In genomic region chr3:34559841-34560703, GRCm38 (mm10) we compare ENCODE assay signal across 13 mouse cellular contexts.
DNase-seq lines count a peak whose midpoint lies in the region; ATAC-seq and TF ChIP-seq lines count a peak whose summit lies in the region.
"Had no signal": no experiment of that assay in that cellular context is flagged by ENCODE, and none has a peak within 500 bp of the region (broad histone marks: within the 10 kb centered on the region; RNA-seq: fewer than 3 reads in every experiment).

No protein-coding gene starts in this region.

- H3K27me3 ChIP-seq in forebrain, embryonic 15.5 days: no peaks in the 10 kb centered on the region
- H3K27me3 ChIP-seq in midbrain, embryonic 11.5 days (ENCODE audit: control insufficient read depth, insufficient read depth, low read length): no peaks in the 10 kb centered on the region
- H3K27me3 ChIP-seq: lung, embryonic 15.5 days had no signal

- H3K9me3 ChIP-seq in forebrain, embryonic 15.5 days: no peaks in the 10 kb centered on the region
- H3K9me3 ChIP-seq in midbrain, embryonic 11.5 days (ENCODE audit: control insufficient read depth, low read length): no peaks in the 10 kb centered on the region
- H3K9me3 ChIP-seq: lung, embryonic 15.5 days had no signal

- TF ChIP-seq CTCF in layer of hippocampus, adult 2 months (conservative IDR thresholded peaks at IDR 0.05): no peak

- peak overlapping the region; percentile 51 for H3K9ac ChIP-seq in forebrain, embryonic 15.5 days (replicated peaks)
- peak overlapping the region; percentile 64 for H3K9ac ChIP-seq in midbrain, embryonic 11.5 days (ENCODE audit: low read length)
- H3K9ac ChIP-seq: lung, embryonic 15.5 days had no signal

- H3K27ac ChIP-seq in layer of hippocampus, adult 2 months: peak overlapping the region; percentile 75
- peak overlapping the region; percentile 84 for H3K27ac ChIP-seq in forebrain, embryonic 15.5 days (replicated peaks)
- H3K27ac ChIP-seq in midbrain, embryonic 11.5 days (ENCODE audit: low read depth, low read length): peak overlapping the region; percentile 80
- H3K27ac ChIP-seq: lung, embryonic 15.5 days had no signal

- ATAC-seq in forebrain, embryonic 15.5 days (replicated peaks): peak; percentile 51
- peak; percentile 60 for ATAC-seq in midbrain, embryonic 11.5 days (ENCODE audit: low FRiP score)

- H3K4me2 ChIP-seq in forebrain, embryonic 15.5 days (replicated peaks): peak overlapping the region; percentile 46
- peak overlapping the region; percentile 61 for H3K4me2 ChIP-seq in midbrain, embryonic 11.5 days
- H3K4me2 ChIP-seq: lung, embryonic 15.5 days had no signal

- intact Hi-C loops in left cerebral cortex, postnatal 10 days (cut with DNase I): loop anchor here (2.0 to 5.0 kb wide), 2 partner anchors 79 to 118 kb away; no protein-coding TSS in a partner anchor

- H3K4me1 ChIP-seq in forebrain, embryonic 15.5 days: peaks cover 52% of the 10 kb centered on the region
- peaks cover 29% of the 10 kb centered on the region for H3K4me1 ChIP-seq in midbrain, embryonic 11.5 days (ENCODE audit: control insufficient read depth, insufficient read depth, low read length)
- H3K4me1 ChIP-seq: lung, embryonic 15.5 days had no signal

- H3K36me3 ChIP-seq in forebrain, embryonic 15.5 days: no peaks in the 10 kb centered on the region
- H3K36me3 ChIP-seq in midbrain, embryonic 11.5 days (ENCODE audit: control insufficient read depth, insufficient read depth, low read length): no peaks in the 10 kb centered on the region
- H3K36me3 ChIP-seq: lung, embryonic 15.5 days had no signal

- H3K4me3 ChIP-seq in layer of hippocampus, adult 2 months: peak overlapping the region; percentile 33
- peak overlapping the region; percentile 37 for H3K4me3 ChIP-seq in forebrain, embryonic 15.5 days
- H3K4me3 ChIP-seq in midbrain, embryonic 11.5 days (ENCODE audit: low read depth, low read length): peak overlapping the region; percentile 42
- H3K4me3 ChIP-seq: erythroblast, embryonic 14.5 days; lung, embryonic 15.5 days had no signal

- no peak for DNase-seq in layer of hippocampus, adult 2 months (ENCODE audit: low spot score in 2 of 2)
- no peak for DNase-seq in layer of hippocampus, postnatal 36 days
- peak; percentile 92 for DNase-seq in midbrain, embryonic 11.5 days (ENCODE audit: low spot score, missing footprints)
- DNase-seq in retina, postnatal 1 day: peak; percentile 50
- no peak for DNase-seq in left cerebral cortex, postnatal 10 days (ENCODE audit: extremely low spot score in 1 of 2, low spot score in 2 of 2)
- DNase-seq in urinary bladder, postnatal 14 days (ENCODE audit: low spot score): no peak
- no peak for DNase-seq in frontal cortex, adult 2 months (ENCODE audit: extremely low spot score in 1 of 2, low spot score in 1 of 2)
- DNase-seq: cerebellum, postnatal 10 days; heart, postnatal 36 days; thymus, adult 18-20 months had no signal

- WGBS in forebrain, embryonic 15.5 days: 12% methylated on average over 13 of the region's 13 CpGs
- 18% methylated on average over 13 of the region's 13 CpGs for WGBS in midbrain, embryonic 11.5 days

Comparison
In these comparisons a context has a peak if more than half of its experiments do, and no peak if none do; other contexts are left out.
1. DNase-seq: peak in midbrain, embryonic 11.5 days (single experiment) and retina, postnatal 1 day (single experiment); none in layer of hippocampus, adult 2 months (0 of 2), layer of hippocampus, postnatal 36 days (0 of 2), left cerebral cortex, postnatal 10 days (0 of 2), urinary bladder, postnatal 14 days (single experiment) and frontal cortex, adult 2 months (0 of 2).
2. Peak in every context shown above with its lines, with median percentiles within 50 percentile points of each other: H3K27ac ChIP-seq and H3K4me3 ChIP-seq.